Mouse (Mus musculus): ENCODE results near the gene Gpd2.

Gene Gpd2

DNA sequence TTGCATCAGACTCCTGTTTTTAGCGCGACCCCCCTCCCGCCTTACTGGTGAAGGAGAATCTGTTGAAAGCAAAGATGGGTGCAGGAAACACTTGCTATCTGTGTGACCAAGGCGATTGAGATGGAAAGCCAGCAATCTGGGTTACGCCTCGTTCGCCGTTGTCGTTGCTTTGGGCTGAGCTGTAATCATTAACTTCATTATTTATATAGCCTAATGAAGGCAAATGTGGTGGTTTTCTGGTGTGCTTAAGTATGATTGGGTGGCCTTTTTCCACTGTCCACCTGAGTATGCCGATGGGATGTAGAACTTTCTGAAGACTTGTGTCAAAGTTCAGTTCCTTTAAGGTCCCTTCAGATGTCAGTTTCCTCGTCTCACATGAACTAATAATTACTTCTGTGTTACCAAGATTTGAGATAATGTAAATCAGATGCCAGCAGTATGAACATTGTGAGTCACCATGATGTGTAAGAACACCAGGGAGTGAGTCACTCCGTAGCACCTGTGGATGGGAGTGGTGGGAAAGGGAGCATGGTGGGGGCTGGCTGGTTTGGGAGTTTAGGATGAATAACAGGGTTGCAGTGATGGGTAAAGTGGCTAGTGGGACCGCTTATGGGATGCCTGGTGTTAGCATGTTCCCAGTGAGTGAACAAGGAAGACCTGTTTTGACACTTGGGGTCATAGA, 14.3 kb downstream of the Gpd2 start:
- peak; percentile 68 for DNase-seq

DNA sequence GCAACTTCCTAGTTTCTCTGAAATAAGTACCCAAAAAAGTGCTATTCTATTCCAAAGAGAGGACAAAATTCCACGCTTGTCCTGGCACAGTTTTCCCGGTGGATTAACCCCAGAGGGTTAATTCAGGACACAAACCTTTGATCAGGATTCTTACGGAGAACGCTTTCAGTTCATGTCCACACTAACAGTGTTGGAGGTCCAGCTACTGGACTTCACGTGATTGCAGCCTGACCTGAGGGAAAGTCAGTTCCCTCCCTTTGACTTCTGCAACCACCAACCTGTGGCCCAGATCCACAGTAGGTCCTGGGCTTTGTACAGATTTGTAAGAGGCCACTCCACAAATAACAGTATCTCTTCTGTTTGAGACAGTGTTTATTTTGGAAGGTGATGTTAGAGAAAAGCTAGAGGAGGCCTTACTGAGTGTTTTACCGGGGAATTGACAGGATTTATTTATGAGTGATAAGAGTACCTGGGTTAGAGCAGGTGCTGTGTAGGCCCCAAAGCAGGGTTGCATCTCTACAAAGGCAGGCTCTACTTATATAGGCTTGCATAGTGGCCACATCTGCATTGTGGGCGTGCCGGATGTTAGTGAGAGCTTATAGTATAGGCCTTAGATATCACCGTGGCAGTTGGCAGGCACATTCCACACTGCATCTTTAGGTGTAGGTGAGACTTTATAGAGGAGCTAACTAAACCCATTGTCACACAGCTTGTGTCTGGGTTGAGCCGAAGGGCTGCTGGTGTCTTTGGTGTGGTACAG, 15.3 kb downstream of the Gpd2 start:
- DNase-seq = peak; percentile 84

GRCm38 (mm10) chr2:57254267-57254666, 16.8 kb downstream of the Gpd2 start:
- DNase-seq = no peak

DNA sequence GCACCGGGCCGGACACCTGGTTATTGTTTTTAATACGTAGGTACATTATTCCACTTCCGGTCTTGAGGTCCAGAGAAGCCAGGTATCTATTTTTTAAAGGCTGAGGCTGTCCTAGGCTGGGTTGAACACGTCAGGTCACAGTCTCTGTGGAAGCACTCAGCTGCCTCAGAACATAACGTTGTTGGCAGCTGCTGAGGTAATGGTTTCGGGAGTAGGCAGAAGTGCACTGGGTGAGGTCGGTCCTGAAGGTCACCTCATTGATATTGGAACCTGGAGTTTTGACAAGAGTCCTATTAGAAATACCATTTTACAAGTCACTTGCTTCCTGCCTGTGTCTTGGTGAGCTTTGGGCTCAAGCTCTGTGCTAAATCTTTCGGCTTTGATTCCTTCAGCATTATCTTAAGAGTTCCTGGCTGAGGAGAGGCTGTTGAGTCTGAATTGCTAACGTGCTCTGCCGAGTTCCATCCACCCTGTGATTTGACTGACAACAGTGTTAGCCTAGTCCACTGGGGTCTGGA, 17.8 kb downstream of the Gpd2 start:
- peak; percentile 76 for DNase-seq

- DNase-seq = peak; percentile 56
These were observed 18.4 kb downstream of the Gpd2 start for GRCm38 (mm10) chr2:57255836-57256235.

- DNase-seq = peak; percentile 86
These were observed 19.0 kb downstream of the Gpd2 start for GRCm38 (mm10) chr2:57256459-57256858.

- peak; percentile 49 for DNase-seq
These were observed 24.0 kb downstream of the Gpd2 start for GRCm38 (mm10) chr2:57261286-57262077.

DNA sequence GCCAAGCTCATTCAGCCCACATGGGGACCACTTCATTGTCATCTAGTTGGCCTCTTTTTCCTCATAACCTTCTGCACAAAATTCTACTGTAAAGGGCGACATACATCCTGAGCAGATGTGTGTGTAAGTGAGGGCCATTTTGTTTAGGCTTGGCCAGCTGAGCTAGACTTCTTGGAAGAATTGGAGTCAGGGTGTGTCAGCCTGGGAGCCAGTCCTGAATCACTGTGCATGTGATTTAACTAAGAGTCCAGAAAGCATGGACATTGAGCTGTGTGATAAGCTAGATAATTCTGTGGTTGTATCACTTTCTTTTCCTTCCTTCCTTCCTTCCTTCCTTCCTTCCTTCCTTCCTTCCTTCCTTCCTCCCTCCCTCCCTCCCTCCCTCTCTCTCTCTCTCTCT, 26.0 kb downstream of the Gpd2 start:
- peak; percentile 13 for DNase-seq

DNA sequence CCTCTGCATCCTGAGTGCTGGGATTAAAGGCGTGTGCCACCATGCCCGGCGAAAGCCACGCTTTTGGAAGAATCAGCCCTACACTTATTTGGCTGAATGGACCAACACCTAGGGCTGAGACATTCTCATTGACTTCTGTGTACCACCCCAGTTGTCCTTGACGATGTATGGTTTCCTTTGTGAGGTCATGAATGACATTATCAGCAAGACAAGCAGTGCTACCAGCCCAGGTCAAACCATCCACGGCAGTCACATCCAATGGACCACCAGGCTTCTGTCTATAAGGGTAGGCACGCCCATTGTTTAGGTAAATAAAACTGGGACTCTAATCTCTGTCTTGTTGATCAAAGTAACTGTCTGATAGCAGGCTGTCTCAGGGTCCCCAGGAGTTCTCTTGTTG, 27.5 kb downstream of the Gpd2 start:
- peak; percentile 34 for DNase-seq

- DNase-seq = peak; percentile 1
These were observed 29.4 kb downstream of the Gpd2 start for GRCm38 (mm10) chr2:57266679-57267393.

- DNase-seq = no peak
These were observed 29.9 kb downstream of the Gpd2 start for GRCm38 (mm10) chr2:57267394-57267716.

DNA sequence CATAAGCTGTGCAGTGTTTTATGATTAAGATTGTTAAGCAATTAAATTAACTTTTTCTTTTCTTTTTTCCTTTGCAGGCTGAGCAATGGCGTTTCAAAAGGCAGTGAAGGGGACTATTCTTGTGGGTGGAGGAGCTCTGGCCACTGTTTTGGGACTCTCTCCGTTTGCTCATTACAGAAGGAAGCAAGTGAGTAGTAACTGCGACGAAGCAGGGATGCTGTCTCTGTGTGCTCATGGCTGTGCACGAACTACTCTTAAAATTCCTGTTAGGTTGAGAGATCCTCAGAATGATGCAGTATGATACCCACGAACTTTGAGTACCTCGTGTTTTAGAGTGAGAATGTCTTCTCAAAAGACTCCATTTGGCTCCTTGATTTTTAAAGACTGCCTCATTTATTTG, 30.5 kb downstream of the Gpd2 start:
- DNase-seq = peak; percentile 57

GRCm38 (mm10) chr2:57268839-57269238, 31.4 kb downstream of the Gpd2 start:
- DNase-seq = peak; percentile 51

- DNase-seq = peak; percentile 68
These were observed 32.4 kb downstream of the Gpd2 start for GRCm38 (mm10) chr2:57269690-57270435.

- DNase-seq = peak; percentile 76
These were observed 42.8 kb downstream of the Gpd2 start for GRCm38 (mm10) chr2:57280190-57280723.

- DNase-seq = no peak
These were observed 46.4 kb downstream of the Gpd2 start for GRCm38 (mm10) chr2:57283791-57284190.

GRCm38 (mm10) chr2:57285197-57285596, 47.8 kb downstream of the Gpd2 start:
- DNase-seq = no peak

DNA sequence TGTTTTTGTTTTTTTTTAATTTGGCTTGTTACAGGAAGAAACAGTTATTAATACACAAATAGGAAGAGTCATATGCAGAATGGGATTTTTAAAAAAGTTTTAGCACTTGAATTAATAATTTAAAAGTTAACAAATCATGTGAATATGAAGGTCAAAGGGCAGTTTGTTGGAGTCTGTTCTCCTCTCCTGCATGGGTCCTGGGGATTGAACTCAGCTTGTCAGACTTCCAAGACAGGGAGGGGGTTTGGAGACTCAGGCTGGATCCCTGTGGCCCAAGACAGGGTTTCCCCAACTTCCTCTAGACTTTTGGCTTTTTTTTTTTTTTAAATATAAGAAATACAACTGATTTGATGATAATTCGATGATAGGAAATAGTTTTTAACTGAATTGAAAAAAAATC, 50.6 kb downstream of the Gpd2 start:
- no peak for DNase-seq

DNA sequence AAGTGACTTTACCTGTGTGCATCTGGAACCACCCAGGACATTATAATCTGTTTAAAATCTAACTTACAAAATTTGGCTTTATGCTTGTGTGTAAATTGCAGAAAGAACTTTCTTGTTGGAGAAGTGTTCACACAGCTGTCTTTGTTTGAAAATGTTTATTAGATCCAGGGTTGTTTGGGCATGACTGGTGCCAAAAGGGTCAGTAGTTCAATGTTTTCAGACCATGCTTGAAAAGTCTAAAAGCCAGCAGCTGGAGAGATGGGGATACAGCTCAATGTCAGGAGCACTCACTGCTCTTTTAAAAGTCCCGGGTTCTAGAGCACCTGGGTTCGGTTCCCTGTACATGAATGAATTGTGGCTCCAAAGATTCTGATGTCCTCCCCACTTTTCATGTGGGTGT, 56.1 kb downstream of the Gpd2 start:
- no peak for DNase-seq

DNA sequence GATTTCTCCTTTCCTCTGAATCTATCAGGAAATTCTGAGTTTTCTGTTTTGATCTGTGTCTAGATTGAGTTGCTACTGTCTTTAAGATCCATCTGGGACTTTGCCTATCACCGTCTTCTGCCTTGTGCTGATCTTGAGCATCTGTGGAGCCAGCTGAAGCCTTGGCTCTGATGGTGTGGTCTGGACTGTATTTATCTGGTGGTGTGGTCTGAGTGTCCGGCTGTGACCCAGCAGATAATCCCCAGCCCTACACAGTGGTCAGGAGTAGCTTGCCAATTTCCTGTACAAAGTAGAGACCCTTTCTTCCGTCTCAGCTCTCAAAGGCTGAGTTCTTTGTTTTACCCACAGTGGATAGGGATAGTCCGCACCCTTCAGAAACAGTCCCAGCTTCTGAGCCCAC, 58.6 kb downstream of the Gpd2 start:
- no peak for DNase-seq

GRCm38 (mm10) chr2:57297226-57297625, 59.8 kb downstream of the Gpd2 start:
- peak; percentile 92 for DNase-seq

DNA sequence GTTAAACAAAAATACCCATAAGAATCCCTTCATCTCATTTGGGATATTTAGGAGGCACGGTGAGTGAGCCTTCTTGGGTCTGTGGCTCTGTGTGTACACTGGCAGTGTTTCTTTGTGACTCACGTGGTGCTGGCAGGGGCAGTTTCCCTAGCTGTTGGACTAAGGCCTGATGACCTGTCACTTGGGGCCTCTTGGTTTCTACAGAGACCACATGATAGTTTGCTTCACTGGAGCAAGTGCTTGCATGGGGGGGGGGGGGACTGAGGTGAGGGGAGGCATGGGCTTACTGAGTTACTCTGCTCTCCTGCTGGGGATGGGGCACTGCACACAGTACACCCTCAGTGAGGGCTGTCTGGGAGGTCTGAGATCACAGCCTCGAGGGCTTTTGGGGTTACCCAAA, 64.1 kb downstream of the Gpd2 start:
- DNase-seq = peak; percentile 95

Data from heart, adult 11 months (tissue).